Mouse (Mus musculus): Measurements from ENCODE around the gene Lyrm4.
A peak's percentile ranks its signal among the peaks of the same experiment; 100 is the strongest.

DNA sequence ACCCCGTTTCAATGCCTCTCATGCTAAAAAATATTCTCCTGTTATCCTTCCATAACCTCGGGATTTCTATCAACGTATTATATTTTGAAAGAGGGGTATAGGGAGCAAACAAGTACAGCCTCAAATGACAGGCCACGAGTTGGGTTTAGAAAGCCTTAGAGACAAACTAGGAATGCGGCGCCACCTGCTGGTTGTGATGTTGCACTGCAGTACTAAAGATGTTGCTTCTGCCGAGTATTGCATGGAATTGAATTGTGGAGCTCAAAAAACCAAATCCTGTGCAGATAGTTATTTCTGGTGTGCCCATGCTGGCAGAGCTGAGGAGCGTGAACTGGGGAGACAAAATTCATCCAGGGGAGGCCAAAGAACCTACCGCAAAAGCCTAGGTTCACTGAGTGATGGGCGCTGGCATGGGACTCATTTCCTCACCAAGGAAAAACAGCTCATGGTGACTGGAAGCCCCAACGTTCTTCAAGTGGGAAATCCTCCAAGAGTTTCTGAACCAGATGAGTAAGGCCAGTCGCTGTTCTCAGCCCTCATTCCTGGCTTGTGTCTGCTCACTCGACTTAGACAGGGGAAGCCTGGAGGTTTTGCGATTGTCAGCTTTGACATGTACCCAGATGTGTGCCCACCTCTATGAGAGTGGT, 169.8 kb downstream of the Lyrm4 start:
- TF ChIP-seq CTCF (IDR thresholded peaks at IDR 0.05; ENCODE audit: insufficient read depth, low read length) (peak; percentile 81), POLR2A (IDR thresholded peaks at IDR 0.05; ENCODE audit: borderline replicate concordance, extremely low read depth, low read depth, low read length) (no peak)
